Mouse (Mus musculus) heart, postnatal 14 days (tissue): Measurements from ENCODE around the gene Ap1ar. TPM values are rescaled to one million over a fixed set of nuclear protein-coding genes. Genes with fewer than 3 reads are reported as not detected.

Source experiments
- DNase-seq, 2 experiments: peaks; one replicate each; pipeline ENCODE4 v3.0.0; 2021 to 2022
- intact Hi-C: fragments of 180-260 bp; cut with DNase I; formaldehyde crosslinking; loops from one replicate; pipeline ENCODE4 v1.15.1; 2025
- long read RNA-seq, 2 experiments: library from polyadenylated mRNA; stranded (forward); transcript quantifications; one replicate each; pipeline ENCODE4 v2.0.0; 2021
- total RNA-seq, 2 experiments: library from RNA; stranded (reverse); gene quantifications; 2 replicates each; pipeline ENCODE4 v1.2.3; 2021

Gene Ap1ar
- 10 to 100 TPM; 16.0 to 16.7 TPM for total RNA-seq
- long read RNA-seq, experiment 1, transcript Ap1ar-210 (9 exons, 2,580 nt), result minor isoform, 5 of 16 reads
- long read RNA-seq, experiment 1, transcript Ap1ar-201 (10 exons, 2,662 nt), result major isoform, 7 of 16 reads
- long read RNA-seq, experiment 1, partial matches to known transcripts, result 0 of 16 reads
- long read RNA-seq, experiment 1, other reads (novel, unspliced or antisense), result 1 of 16 reads
- long read RNA-seq, experiment 2, partial matches to known transcripts, result 1 of 9 reads
- long read RNA-seq, experiment 2, other reads (novel, unspliced or antisense), result 1 of 9 reads

DNA sequence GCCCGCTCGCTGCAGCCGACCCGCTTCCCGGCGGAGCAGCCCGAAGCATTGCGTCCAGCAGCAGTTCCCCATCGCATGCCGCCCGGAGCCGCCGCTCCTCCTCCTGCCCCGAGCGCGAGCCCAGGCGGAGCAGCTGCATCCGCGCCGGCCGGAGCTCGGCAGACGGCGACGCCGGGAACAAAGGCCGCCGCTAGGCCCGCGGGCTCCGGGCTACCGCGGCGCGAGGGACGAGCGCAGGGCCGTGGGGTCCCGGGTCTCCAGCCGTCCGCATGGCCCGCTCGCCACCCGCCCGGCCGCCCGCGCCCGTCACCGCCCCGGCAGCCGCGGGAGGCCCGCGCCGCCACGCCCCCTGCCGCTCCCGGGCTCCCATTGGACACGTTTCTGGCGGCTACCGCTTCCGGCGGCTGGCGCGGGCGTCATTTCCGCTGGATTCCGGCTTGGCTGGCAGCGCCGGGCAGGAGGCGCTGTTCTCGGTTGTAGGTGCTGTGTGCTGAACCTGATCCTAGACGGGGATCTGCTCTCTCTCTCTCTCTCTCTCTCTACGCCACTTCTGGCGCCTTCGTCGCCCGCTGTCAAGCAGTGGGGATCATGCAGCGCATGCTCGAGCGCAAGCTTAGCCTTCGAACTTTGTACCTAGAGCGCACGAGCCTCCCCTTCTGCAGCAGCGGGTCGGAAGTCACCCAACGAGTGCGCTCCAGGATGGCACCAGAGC, at the start of gene Ap1ar:
Ap1ar (minus strand) TSS at position 370 of the 712 bp plus-strand sequence.
- intact Hi-C loops, result loop anchor here (5.0 kb wide), 1 partner anchor 45 kb away; no protein-coding TSS in a partner anchor
- DNase-seq, result peak; percentile 98

DNA sequence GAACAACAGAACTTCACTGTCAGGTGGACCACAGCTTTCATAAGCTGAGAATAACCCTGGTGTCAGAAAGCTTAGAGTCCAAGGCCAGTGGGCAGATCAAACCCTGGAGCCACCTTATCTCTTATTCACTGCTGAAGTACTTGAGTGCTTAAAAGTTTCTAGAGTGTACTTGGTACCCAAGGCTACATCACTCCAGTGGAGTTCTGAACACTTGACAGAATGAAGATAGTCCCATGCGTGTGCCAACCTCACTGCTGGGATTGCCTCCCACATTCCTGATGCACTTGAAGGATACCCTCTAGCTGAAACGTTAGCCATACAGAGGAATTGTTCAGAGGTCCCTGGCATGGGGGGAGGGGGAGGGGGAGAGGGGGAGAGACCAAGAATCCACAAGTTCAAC, 44.4 kb upstream of the Ap1ar start:
- intact Hi-C loops, result no loop called here
- DNase-seq, result no peak

DNA sequence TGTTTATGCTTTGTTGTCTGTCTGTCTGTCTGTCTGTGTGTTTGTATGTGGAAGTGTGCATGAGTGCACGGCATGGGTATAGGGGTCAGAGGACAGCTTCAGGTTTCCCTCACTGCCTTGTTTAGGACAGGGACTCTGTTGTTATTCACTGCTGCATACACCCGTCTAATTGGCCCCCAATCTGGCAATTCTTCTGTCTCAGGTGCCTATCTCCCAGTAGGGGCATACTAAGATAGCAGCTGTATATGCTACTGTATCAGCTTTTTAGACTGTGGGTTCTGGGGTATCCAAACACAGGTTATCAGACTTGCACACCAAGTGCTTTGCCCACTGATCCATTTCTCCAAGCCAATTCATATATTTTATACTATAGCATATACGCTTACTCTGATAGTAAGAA, 42.6 kb upstream of the Ap1ar start:
- DNase-seq, result no peak
- intact Hi-C loops, result no loop called here

GRCm38 (mm10) chr3:127875509-127875908, 38.2 kb upstream of the Ap1ar start:
- no peak for DNase-seq
- intact Hi-C loops, result no loop called here

GRCm38 (mm10) chr3:127875059-127875458, 37.7 kb upstream of the Ap1ar start:
- intact Hi-C loops, result no loop called here
- no peak for DNase-seq

- intact Hi-C loops, result no loop called here
- no peak for DNase-seq
Measured at GRCm38 (mm10) chr3:127874254-127874883, 37.0 kb upstream of the Ap1ar start.

DNA sequence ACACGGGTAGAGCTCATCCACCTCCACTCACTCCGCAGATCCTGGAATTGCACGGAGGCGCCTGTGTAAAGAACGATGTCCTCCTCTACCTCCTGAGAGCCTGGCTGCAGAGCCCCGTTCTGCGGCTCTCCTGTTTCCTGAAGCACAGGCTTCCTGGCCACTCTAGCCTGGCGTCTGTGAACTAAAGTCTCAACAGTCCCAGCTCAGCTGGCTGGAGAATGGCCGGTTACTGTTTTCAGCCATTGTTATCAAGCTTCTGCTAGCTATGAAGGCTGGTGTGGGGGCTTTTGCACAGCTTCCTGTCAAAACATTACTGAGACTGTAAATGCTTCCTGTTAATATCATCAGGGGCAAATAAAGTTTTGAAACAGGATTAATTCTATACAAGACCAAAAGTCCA, 34.3 kb upstream of the Ap1ar start:
- DNase-seq, result peak; percentile 3 to 5
- intact Hi-C loops, result no loop called here

GRCm38 (mm10) chr3:127868880-127869279, 31.6 kb upstream of the Ap1ar start:
- intact Hi-C loops, result no loop called here
- no peak for DNase-seq

- intact Hi-C loops, result no loop called here
- no peak for DNase-seq
Measured at GRCm38 (mm10) chr3:127868046-127868758, 30.9 kb upstream of the Ap1ar start.

GRCm38 (mm10) chr3:127864242-127864641, 26.9 kb upstream of the Ap1ar start:
- intact Hi-C loops, result loop anchor here (5.0 kb wide), 1 partner anchor 33 kb away; the partner anchor contains the start of gene Fam241a
- DNase-seq, result no peak

GRCm38 (mm10) chr3:127863571-127863970, 26.2 kb upstream of the Ap1ar start:
- intact Hi-C loops, result loop anchor here (5.0 kb wide), 1 partner anchor 34 kb away; the partner anchor contains the start of gene Fam241a
- no peak for DNase-seq

- intact Hi-C loops, result loop anchor here (5.0 kb wide), 1 partner anchor 35 kb away; the partner anchor contains the start of gene Fam241a
- DNase-seq, result no peak
Measured at GRCm38 (mm10) chr3:127862479-127862878, 25.2 kb upstream of the Ap1ar start.

GRCm38 (mm10) chr3:127861340-127861739, 24.0 kb upstream of the Ap1ar start:
- no peak for DNase-seq
- intact Hi-C loops, result loop anchor here (5.0 kb wide), 1 partner anchor 36 kb away; the partner anchor contains the start of gene Fam241a

DNA sequence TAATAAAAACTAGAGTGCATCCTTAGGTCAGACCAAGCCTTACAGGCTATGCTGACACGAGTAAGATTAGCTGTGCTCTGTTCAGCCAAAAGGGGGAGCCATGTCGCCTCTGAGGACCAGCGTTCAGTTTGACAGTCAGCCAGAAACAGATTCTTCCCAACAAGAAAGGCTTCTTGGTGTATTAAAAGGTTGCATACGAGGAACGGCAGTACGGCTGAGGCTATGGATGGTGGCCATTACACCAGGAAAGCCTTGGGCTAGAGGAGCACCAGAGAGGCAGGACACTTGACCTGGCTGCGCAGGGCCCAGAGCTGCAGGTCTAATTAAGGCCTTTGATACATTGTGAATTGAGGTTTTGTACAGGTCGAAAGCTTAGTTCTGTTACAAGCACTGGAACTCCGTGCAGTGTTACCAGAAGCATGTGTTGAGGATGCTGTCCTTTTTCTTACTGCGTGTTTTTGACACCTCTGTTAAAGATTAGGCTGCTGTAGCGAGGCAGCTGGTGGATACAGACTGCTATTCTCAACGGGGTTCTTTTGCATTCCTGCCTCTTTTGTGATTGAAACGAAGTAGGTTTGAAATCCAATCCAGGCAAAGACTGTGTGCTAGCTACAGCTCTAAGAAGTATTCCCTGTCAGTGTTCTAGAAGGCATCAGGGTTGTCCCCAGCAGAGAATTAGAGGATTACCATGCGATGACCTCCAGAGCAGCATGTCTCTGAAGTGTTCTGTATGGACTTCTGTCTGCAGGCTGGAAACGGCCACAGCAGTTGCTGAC, 16.3 kb upstream of the Ap1ar start:
- DNase-seq, result peak; percentile 69 to 84
- intact Hi-C loops, result loop anchor here (1.0 kb wide), 1 partner anchor 96 kb away; no protein-coding TSS in a partner anchor

DNA sequence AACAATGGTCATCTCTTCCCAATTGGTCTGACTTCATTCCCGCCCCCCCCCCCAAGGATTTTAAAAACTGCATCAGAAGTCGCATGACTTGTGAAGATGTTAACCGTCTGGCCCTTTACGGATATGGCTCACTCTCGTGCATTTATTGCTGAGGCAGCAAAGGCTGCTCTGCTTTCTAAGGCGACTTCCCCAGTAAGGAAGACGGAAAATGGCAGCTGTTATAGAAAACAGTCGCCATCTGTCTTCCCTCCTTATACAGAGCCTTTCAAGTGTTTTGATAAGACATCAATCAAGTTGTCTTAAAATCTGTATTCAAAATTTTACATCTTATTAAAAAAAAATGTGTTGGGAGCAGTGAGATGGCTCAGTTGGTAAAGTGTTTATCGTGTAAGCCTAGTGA, 15.4 kb upstream of the Ap1ar start:
- no peak for DNase-seq
- intact Hi-C loops, result loop anchor here (1.0 kb wide), 1 partner anchor 97 kb away; no protein-coding TSS in a partner anchor

DNA sequence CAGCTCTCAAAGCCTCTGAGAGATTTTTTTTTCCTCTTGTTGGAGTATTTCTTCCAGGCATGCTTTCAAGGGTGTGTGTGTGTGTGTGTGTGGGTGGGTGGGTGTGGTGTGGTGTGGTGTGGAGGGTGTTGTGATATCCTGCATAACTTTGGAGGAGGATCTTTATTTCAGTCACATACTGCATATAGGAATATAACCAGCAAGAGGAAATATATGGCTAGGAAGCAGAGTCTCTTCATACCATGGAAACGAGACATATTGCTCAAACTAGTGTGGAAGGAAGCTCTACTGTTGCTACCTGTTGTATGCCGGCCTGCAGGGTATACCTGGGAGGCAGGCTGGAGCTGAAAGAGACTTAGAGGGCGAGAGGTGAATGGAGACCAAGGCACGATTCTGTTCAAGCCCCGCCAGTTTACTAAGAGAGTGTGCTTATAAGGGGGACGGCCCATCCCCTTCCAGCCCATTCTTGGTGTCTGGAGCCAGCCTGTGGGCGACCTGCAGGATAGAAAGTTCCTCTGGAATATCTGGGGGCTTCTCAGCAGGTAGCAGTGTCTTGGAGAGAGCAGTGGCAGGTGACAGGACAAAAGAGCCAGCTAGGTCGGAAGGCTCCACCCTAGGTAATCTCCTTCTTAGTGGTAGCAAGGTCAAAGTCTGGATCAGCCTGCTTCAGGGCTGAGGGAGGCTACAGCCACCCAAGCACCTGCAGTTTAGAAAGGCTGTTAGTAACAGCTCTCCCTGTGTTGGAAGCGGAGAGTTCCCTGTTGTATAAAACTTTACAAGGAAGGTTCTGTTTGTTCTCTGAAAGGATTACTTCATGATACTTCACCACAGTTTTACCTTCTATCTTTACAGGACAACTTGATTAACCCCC, 13.7 kb upstream of the Ap1ar start:
- DNase-seq, result no peak
- intact Hi-C loops, result no loop called here

DNA sequence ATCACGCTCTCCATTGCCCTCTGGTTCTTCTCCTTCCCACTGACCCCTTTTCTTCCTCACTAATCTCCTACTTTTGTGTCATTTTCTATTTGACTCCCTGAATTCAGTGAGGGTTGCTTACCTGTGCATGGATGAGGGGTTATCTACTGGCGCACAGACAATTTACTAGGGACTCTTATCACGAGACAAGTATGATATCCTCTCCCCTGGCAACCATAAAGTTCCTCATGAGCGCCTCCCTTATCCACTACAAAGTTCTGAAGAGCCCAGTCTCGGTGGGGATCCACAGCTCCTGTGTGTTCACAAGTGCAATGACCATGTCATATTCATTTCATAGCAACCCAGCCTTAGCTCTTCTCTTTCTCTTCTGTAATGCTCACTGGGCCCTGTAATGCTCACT, 12.6 kb upstream of the Ap1ar start:
- intact Hi-C loops, result no loop called here

DNA sequence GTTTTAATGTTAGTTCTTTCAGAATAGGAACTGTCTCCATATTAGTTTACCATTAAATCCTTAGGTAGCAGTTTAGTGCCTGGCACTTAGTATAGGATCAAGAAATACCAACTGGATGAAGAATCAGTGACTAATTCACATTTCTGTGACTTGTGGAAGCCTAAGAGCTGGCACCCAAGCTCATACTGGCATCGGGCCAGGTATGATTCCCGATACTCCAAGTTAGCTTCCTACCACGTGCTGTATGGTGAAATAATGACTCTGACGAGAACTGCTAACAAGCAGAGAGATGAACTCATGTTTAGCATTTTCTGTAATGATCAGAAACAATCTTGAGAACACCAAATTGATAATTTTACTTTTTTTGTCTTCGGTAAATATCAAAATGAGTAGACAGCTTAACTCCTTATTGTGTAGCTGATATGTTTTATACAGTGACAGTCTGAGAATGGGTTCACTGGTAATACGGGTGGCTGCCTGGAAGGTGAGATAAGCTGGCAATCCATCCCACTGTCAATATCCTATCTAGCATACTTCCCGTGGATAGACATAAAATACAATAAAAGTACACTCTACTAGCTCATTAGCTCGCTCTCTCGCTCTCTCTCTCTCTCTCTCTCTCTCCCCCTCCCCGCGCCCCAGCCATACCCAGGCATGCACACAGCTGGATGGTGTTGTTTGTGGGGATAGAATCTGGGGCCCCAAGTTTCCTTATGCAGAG, 10.9 kb upstream of the Ap1ar start:
- DNase-seq, result no peak
- intact Hi-C loops, result no loop called here

More for the DNA sequence above, 12.6 kb upstream of the Ap1ar start:
- DNase-seq, result no peak
